Mouse (Mus musculus) R1 (cell line): ENCODE measurements at regions not wholly inside any gene's neighbourhood (a gene's known extent, or its start where the extent isn't known, plus 50 kb on each side); places are given as distances from the start of the nearest gene placed in this dataset.

Experiments
- DNase-seq: peaks from one replicate; pipeline ENCODE4 v3.0.0-alpha.2; 2018; ENCODE audit warnings: low read depth, low spot score

GRCm38 (mm10) chr9:61135263-61135882 is 236.8 kb upstream of the Tle3 start:
- DNase-seq = no peak

GRCm38 (mm10) chr9:61135917-61136316 is 236.2 kb upstream of the Tle3 start:
- no peak for DNase-seq

- DNase-seq = no peak
Measured at GRCm38 (mm10) chr9:61138741-61139368, 233.3 kb upstream of the Tle3 start.

- DNase-seq = no peak
Measured at GRCm38 (mm10) chr9:61143101-61143500, 229.1 kb upstream of the Tle3 start.

DNA sequence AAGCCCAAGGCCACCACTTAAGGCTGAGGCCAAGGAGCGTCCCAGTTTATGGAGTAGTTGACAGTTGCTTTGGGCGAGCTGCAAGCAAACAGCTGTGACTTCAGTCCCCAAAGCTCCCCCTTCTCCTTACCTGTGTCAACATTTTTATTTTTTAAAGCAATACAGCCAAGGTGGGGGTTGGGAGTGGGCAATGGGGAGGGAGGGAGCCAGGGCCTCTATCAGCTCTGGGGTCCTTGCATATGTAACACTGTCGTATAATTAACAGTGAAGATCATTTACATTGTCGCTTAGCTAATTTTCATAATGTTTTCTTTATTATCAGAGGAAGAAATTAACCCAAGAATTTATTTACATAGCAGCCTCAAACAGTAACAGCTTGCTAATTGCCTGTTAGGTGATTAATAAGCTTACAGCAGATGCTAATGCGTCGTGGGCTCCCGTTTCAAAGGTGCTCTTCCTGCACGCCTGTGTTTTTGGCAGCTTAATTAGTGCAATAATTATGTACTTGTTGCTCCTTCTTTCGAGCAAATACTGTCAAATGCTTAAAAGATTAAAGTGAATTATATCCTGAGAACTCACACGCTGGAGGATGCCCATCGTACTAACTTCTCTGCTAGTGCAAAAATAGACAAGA is 227.4 kb upstream of the Tle3 start:
- no peak for DNase-seq

DNA sequence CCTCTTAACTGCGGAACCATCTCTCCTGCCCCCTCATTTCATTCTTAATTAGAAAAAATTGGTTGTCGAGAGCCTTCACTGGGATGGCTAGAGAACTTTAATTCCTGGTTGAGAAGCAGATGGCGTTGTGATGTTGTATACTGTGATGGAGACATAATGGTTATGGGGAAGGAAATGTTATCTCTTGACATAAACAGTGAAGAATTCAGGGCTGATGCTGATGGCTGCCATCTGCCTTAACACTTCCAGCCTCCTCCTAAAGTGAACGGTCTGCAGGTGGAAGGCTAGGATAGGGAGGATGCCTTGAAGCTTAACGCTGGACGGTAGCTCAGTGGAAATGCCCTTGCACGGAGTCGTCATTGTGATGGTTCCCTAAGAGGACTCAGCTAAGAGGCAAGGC is 226.4 kb upstream of the Tle3 start:
- no peak for DNase-seq

GRCm38 (mm10) chr9:61151201-61151600 is 221.0 kb upstream of the Tle3 start:
- DNase-seq = no peak

DNA sequence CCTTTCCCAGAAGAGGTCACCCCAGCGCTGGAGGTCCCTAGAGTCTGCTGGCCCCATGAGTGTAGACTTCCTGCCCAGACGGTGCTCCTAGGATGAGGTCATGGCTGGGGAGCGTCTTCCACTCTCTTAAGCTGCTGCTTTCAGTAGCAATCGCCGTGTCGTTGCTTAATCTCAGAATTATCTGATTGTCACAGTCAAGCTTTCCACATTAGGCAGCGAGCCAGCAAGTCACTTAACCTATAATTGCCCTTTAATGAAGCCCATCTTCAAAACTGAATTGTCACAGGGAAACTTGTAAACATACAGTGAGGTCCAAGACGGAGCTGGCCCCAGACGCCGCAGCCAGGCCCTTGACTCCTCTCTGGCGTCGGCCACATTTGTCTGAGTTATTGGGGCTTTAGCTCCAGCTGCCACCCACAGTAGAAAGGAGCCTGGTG is 220.2 kb upstream of the Tle3 start:
- DNase-seq = no peak

DNA sequence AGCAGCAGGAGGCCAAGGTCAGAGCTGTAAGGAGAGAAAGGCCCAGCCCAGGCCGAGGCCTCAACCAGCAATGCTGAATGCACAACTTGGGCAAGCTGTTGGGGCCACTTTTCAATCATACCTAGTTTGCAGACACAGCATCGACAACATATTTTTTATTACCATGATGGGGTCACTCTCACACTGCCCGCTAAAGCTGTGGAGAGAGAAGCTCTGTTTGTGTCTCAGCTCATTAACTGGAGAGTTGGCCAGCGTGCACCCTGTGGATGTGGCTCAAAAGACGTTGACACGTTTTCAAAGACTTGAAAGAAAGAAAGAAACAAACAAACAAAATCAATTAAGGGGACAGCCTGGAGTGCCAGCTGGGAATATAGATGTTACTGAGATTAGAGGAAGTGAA is 217.4 kb upstream of the Tle3 start:
- DNase-seq = no peak

DNA sequence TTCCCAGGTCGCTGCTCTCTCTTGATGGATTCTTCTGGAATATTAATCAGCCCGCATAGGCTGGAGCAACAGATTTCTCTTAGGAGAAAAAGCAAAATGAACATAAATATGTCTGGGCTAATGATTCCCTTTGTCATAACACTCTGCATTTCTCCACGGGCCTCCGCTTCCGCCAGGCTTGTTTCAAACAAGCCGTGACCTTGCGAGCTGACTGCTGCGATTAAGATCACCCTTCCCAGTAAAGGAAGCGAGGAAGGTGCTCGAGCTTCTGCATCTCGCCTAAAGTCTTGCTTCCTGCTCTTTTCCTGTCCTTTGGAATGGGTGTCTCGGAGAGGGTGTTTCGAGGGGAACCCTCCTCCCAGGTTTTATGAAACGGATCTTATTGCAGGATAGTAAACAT is 216.3 kb upstream of the Tle3 start:
- DNase-seq = peak; percentile 15

GRCm38 (mm10) chr9:61158192-61158770 is 213.9 kb upstream of the Tle3 start:
- no peak for DNase-seq

DNA sequence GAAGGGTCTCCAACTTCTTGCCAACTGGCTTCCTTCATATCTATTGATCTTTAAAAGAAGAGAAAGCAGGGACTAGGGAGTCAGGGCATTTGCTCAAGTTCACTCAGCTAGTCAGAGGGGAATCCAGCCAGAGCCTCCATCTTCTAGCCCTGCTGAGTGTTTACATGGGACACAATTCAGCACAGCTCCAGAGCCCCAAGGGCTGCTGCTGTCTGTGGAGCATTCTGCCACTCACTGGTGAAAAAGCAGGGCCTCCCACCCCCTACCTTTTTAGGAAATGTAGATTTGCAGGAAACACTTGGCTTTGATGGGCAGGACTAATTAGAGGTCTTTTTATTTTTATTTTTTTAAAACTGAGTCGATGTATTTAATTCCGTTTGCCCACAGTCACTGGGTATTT is 213.0 kb upstream of the Tle3 start:
- DNase-seq = no peak

GRCm38 (mm10) chr9:61159616-61160015 is 212.6 kb upstream of the Tle3 start:
- DNase-seq = no peak

- peak; percentile 46 for DNase-seq
Measured at GRCm38 (mm10) chr9:61162884-61163283, 209.3 kb upstream of the Tle3 start.

DNA sequence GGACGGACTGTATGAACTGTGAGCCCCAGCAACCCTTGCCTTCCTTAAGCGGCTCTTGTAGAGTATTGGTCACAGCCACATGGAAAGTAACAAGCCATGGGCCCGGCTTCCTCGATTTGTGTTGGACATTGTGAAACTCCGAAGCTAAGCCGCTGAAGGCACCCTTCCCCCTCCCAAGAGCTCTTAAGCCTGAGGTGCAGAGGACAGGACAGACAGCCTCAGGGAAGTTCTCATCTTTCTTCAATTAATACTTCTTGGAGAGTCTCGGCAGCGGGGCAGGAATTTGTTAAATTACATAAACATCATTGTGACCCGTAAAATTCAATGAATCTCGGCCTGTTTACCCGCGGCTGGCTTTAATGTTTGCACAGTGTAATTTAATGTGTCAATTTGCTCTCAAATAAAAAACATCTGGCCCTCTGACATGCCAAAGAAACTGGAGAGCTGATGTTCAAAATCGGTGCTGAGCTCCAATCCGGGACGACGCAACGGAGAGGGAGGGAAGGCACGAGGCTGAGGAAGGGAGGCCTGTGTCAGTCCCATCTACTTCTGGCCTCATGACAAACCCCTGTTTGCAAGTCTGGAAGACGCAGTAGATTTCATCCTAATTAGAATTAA is 208.4 kb upstream of the Tle3 start:
- no peak for DNase-seq

DNA sequence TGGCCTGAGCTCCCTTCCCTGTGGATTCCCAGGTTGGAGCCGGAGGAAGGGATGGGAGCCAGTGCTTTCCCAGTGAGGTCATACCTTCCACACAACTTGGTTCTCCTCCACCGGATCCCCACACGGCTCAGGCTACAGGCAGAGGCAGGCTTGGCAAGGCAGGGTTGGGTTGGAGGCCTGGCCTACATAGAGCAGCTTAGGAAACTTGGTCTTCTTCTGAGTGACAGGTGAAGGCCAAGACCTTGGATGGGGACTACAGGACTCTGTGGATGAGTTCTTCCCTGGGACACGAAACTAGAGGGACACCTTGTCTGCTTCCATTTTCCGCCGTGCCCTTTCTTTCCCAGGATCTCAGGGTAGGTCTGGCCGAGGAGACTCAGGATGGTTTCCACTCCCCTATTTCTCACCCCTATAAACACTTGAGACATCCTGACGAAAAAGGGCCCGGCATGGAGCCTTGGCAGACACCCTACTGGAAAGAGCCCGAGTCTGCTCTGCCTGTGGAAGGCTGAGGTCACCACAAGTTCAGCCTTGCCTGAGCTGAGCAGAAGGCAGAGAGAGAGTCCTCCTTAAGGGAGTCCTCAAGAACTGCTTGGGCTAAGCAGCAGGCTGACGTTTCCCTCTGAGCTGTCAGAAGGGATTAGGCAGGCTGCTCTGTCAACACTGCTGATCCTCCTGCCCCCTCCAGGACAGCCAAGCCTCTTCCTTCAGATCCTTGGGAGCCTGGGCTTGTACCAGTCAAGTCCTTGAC is 207.5 kb upstream of the Tle3 start:
- DNase-seq = no peak

DNA sequence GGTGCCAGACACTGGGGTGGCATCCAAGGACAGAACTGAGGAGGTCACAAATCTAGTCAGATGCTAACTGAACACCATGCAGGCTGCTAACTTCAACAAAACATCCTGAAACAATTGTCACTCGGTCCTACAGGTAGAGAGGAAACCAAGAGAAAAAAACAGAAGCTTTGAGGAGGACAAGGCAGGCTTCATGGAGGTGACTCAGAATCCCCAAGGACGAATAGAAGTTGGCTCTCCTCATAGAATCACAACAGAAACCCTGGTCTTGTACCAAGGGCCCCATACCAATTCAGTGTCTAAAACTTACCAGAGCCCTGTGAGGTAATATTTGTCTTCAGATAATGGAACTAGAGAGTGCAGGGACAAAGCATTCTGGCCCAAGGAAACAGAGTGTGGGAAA is 206.1 kb upstream of the Tle3 start:
- DNase-seq = no peak

DNA sequence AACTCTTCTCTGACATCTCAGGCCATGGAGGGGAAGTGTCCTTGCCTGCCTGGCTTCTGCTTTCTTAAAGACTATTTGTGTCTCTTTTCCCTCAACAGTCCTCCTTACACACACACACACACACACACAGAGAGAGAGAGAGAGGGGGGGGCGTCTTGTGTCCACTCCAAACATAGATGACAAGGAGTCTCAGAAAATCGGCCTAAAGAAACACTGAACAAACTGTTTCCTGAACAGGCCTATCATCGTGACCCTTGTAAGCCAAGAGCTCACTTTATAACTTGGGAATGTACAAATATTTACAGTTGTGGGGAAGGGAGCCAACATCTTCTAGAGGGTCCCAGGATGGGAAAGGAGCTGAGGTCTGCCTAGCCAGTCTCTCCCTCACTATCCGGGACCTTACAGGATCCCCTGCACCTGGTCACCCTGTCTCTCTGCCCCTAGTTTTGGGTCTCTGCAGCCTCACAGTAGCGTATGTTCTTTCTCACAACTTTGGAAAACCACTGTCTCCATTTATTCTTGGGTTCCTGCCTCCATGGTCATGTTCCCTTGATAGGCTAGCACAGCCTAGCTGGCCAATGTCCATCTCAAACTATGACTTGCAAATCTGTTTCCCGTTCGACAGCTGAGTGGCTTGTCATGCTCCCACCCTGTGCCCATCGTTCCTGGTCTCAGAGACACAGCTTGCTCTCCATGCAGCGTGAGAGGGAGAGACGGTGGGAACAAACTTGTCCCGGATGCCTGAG is 204.9 kb upstream of the Tle3 start:
- DNase-seq = no peak

DNA sequence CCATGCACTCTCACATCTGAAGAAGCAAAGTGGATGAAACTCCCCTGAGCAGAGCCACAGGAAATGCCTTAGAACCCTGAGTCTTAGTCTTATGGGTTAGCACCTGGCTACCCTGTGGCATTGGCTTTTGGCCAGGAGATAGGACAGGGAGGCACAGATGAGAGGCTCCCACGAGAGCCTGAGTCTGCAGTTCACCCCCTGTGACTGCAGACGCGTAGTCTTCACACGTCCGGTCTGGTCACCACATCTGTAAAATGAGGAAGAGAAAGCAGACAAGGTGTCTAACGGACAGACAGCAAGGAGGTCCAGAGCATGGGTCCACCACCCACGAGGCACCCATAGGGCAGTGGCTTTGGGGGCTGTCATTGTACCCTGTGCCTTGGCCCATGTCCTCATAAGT is 203.2 kb upstream of the Tle3 start:
- no peak for DNase-seq

- DNase-seq = no peak
Measured at GRCm38 (mm10) chr9:61169506-61170090, 202.6 kb upstream of the Tle3 start.

- no peak for DNase-seq
Measured at GRCm38 (mm10) chr9:61170921-61171320, 201.2 kb upstream of the Tle3 start.
